Mouse (Mus musculus) midbrain, postnatal 0 days (tissue): ENCODE measurements at regions not wholly inside any gene's neighbourhood (a gene's known extent, or its start where the extent isn't known, plus 50 kb on each side); places are given as distances from the start of the nearest gene placed in this dataset.

Source experiments
- ATAC-seq: fragments of 200-750 bp; cut with Nextera tagmentation; 2 replicates; pipeline ENCODE4 v1.8.0; 2017; ENCODE audit warnings: moderate number of reproducible peaks, mild to moderate bottlenecking, moderate TSS enrichment, moderate library complexity; ENCODE audit not compliant: low FRiP score
- DNase-seq: peaks from one replicate; pipeline ENCODE4 v3.0.0-alpha.2; 2015; ENCODE audit warnings: low spot score
- H3K27ac ChIP-seq: fragments of 300-500 bp; sonication (generic); 2 replicates; pipeline ENCODE4 v1.5.1; 2014; ENCODE audit warnings: low read depth, mild to moderate bottlenecking, low read length, mixed read lengths
- H3K27me3 ChIP-seq: fragments of 300-500 bp; sonication (generic); 2 replicates; pipeline ENCODE4 v1.6.1; 2014; ENCODE audit warnings: low read length, control low read depth, mixed read lengths; ENCODE audit not compliant: insufficient read depth
- H3K36me3 ChIP-seq: fragments of 300-500 bp; sonication (generic); 2 replicates; pipeline ENCODE4 v1.6.1; 2014; ENCODE audit warnings: low read length, control low read depth, mixed read lengths; ENCODE audit not compliant: insufficient read depth
- H3K4me1 ChIP-seq: fragments of 300-500 bp; sonication (generic); 2 replicates; pipeline ENCODE4 v1.6.1; 2014; ENCODE audit warnings: mild to moderate bottlenecking, control low read depth, antibody characterized with exemption, low read length, mixed read lengths; ENCODE audit not compliant: insufficient read depth
- H3K4me2 ChIP-seq: fragments of 300-500 bp; sonication (generic); 2 replicates; pipeline ENCODE4 v1.6.1; 2014; ENCODE audit warnings: low read depth, mild to moderate bottlenecking, low read length, mixed read lengths; ENCODE audit not compliant: poor library complexity, severe bottlenecking
- H3K4me3 ChIP-seq: fragments of 300-500 bp; sonication (generic); 2 replicates; pipeline ENCODE4 v1.5.1; 2014; ENCODE audit warnings: low read depth, mild to moderate bottlenecking, low read length, moderate library complexity
- H3K9ac ChIP-seq: fragments of 300-500 bp; sonication (generic); replicated peaks from 2 replicates; pipeline ENCODE4 v1.6.1; 2014; ENCODE audit warnings: mild to moderate bottlenecking, low read length, moderate library complexity, mixed read lengths; ENCODE audit not compliant: poor library complexity, severe bottlenecking
- H3K9me3 ChIP-seq: fragments of 300-500 bp; sonication (generic); 2 replicates; pipeline ENCODE4 v1.6.1; 2016; ENCODE audit warnings: low read length, control low read depth
- CTCF ChIP-seq: IDR thresholded peaks from 2 replicates; pipeline ENCODE4 v1.5.1; 2016; ENCODE audit warnings: antibody characterized with exemption, mild to moderate bottlenecking
- WGBS: fragments of 180-500 bp; shearing (Covaris S2); extraction: QIAGEN DNeasy Blood & Tissue Kit; methylation state at CpG from one replicate; pipeline ENCODE4 v1.1.7; 2014; 5-methylcytosine and 5-hydroxymethylcytosine counted together

GRCm38 (mm10) chr4:91556959-91557358, 156.4 kb upstream of the Elavl2 start:
- Histone ChIP-seq H3K4me1 (no peaks in the 10 kb centered on the region), H3K4me2 (no peak overlapping the region), H3K9me3 (no peaks in the 10 kb centered on the region), H3K36me3 (no peaks in the 10 kb centered on the region), H3K4me3 (no peak overlapping the region), H3K27ac (no peak overlapping the region), H3K9ac (no peak overlapping the region), H3K27me3 (no peaks in the 10 kb centered on the region)
- DNase-seq (peak; percentile 1), ATAC-seq (no peak)
- TF ChIP-seq CTCF: no peak
- WGBS: 43% methylated on average over 4 of the region's 4 CpGs

DNA sequence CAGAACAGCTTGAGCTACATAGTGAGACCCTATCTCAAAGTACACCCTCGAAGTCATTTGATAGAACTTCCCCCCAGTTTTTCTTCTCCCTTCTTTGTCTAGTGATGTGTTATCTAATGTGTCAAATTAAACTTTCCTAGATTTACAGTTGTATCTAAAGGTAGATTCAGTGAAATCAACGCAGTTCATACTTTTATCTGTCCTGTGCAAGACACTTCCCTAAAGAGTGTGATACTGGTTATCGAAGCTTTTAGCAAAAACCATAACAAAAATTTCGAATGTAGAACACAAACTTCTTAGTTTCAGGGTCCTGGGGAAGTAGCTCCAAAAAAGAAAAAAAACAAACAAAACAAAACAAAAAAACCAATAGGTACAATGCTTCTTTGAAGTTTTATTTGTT, 123.8 kb upstream of the Elavl2 start:
- Histone ChIP-seq H3K4me1 (no peaks in the 10 kb centered on the region), H3K27ac (no peak overlapping the region), H3K4me3 (no peak overlapping the region), H3K9me3 (no peaks in the 10 kb centered on the region), H3K9ac (no peak overlapping the region), H3K27me3 (no peaks in the 10 kb centered on the region), H3K36me3 (no peaks in the 10 kb centered on the region), H3K4me2 (no peak overlapping the region)
- no peak for TF ChIP-seq CTCF
- 82% methylated on average over 4 of the region's 4 CpGs for WGBS
- ATAC-seq: no peak
- no peak for DNase-seq

DNA sequence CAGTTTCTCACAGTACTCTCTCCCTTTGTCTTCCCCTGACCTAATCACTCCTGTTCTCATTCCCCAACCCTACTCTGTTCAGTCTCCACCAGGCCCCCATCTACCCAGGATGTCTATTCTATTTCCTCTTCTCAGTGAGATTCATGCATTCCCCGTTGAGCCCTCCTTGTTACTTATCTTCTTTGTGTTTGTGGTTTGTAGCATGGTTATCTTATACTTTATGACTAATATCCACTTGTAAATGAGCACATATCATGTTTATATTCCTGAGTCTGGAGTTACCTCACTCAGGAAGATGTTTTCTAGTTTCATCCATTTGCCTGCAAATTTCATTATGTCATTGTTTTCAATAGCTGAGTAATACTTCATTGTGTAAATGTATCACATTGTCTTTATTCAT, 111.0 kb upstream of the Elavl2 start:
- 89% methylated on average over 1 of the region's 1 CpGs for WGBS
- Histone ChIP-seq H3K27ac (no peak overlapping the region), H3K36me3 (no peaks in the 10 kb centered on the region), H3K4me2 (no peak overlapping the region), H3K4me3 (no peak overlapping the region), H3K27me3 (no peaks in the 10 kb centered on the region), H3K9ac (no peak overlapping the region), H3K9me3 (no peaks in the 10 kb centered on the region), H3K4me1 (no peaks in the 10 kb centered on the region)
- TF ChIP-seq CTCF: no peak
- ATAC-seq (no peak), DNase-seq (no peak)

DNA sequence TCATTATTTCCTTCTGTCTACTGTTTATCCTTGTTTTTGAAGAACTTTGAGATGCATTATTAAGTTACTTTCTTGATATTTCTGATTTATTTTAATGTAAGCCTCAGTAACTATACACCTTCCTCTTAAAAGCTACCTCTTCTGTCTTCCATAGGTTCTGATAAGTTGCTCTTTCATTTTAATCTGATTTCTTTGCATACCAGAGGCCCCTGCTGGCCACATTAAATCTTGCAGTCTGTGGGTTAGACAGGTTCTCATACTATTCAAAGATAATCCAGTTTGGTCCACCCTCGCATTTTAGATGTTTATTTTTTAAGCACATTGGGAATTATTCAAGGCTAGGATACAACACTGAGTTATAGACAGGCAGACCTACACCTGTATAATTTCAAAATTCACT, 109.4 kb upstream of the Elavl2 start:
- Histone ChIP-seq H3K27me3 (no peaks in the 10 kb centered on the region), H3K27ac (no peak overlapping the region), H3K36me3 (no peaks in the 10 kb centered on the region), H3K4me1 (no peaks in the 10 kb centered on the region), H3K9me3 (no peaks in the 10 kb centered on the region), H3K9ac (no peak overlapping the region), H3K4me3 (no peak overlapping the region), H3K4me2 (no peak overlapping the region)
- no peak for TF ChIP-seq CTCF
- ATAC-seq: no peak
- 73% methylated on average over 1 of the region's 1 CpGs for WGBS
- DNase-seq: no peak

- TF ChIP-seq CTCF: no peak
- H3K4me2 ChIP-seq: no peak overlapping the region
- no peak overlapping the region for H3K9ac ChIP-seq
- no peak overlapping the region for H3K4me3 ChIP-seq
- no peak for ATAC-seq
- H3K4me1 ChIP-seq: no peaks in the 10 kb centered on the region
- DNase-seq: no peak
- H3K27me3 ChIP-seq: no peaks in the 10 kb centered on the region
- H3K36me3 ChIP-seq: no peaks in the 10 kb centered on the region
- 89% methylated on average over 3 of the region's 3 CpGs for WGBS
- no peaks in the 10 kb centered on the region for H3K9me3 ChIP-seq
- no peak overlapping the region for H3K27ac ChIP-seq
Observed at GRCm38 (mm10) chr4:91503273-91503672, 102.7 kb upstream of the Elavl2 start.

DNA sequence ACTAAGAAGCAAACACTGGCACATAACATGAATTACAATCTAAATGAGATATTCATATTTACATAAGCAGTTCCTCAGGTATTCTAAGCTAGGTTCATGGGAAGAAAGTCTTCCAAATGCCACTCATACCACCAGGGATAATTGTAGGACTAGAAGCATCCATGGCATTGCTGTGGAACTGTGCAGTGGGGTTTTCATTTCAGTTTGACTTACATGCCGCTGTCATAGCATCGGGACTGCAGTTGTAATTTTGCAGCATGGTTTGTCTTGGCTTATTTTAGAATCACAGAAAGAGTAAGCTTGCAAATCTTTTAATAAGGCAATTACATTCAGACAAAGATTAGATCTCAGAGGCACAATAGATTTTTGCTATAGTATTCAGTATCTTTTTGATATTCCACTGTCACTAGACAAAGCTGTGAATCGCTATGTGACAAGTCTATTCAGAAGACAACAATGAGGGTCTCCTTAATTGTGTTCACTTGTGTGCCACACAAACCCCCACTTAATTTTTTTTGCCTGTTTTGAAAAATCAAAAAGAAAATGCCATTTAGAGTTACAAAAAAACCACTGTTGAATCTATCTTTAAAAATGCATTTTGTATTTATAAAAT, 81.4 kb upstream of the Elavl2 start:
- ATAC-seq (no peak), DNase-seq (no peak)
- H3K27ac ChIP-seq: no peak overlapping the region
- H3K9ac ChIP-seq: no peak overlapping the region
- no peak overlapping the region for H3K4me2 ChIP-seq
- no peak overlapping the region for H3K4me3 ChIP-seq
- H3K36me3 ChIP-seq: no peaks in the 10 kb centered on the region
- H3K27me3 ChIP-seq: no peaks in the 10 kb centered on the region
- TF ChIP-seq CTCF: no peak
- no peaks in the 10 kb centered on the region for H3K4me1 ChIP-seq
- no peaks in the 10 kb centered on the region for H3K9me3 ChIP-seq
- WGBS: 42% methylated on average over 3 of the region's 3 CpGs
